Mouse (Mus musculus) neural tube, embryonic 13.5 days (tissue): ENCODE results near the gene Ankrd22. TPM values are rescaled to one million over a fixed set of nuclear protein-coding genes. Genes with fewer than 3 reads are reported as not detected.

ENCODE experiments used
- polyA plus RNA-seq: library from polyadenylated mRNA; unstranded; fragments of >200 nt; fragmentation: Nextera tagmentation; extraction: Ambion mirVana; gene quantifications from 2 replicates; pipeline ENCODE4 v1.2.1, GENCODE M21; 2015

Gene Ankrd22
- polyA plus RNA-seq, 1 experiment from 2014 or later = not detected

Other genes with a start within 250 kb of the Ankrd22 start
- gene Lipf, start 204.9 kb downstream of the Ankrd22 start, polyA plus RNA-seq = not detected in 2 replicates
- gene Lipk, start 157.8 kb downstream of the Ankrd22 start, polyA plus RNA-seq = not detected in 2 replicates
- not detected in 2 replicates for gene Lipn, start 98.7 kb downstream of the Ankrd22 start, polyA plus RNA-seq
- gene Lipm, start 65.1 kb downstream of the Ankrd22 start, polyA plus RNA-seq = not detected in 2 replicates
- gene Stambpl1, start 26.2 kb upstream of the Ankrd22 start, polyA plus RNA-seq = 12.7 and 16.7 TPM in 2 replicates
- 28.1 and 52.1 TPM in 2 replicates for gene Acta2, start 89.5 kb upstream of the Ankrd22 start, polyA plus RNA-seq
- gene Fas, start 124.6 kb upstream of the Ankrd22 start, polyA plus RNA-seq = 1.0 and 1.3 TPM in 2 replicates